Mouse (Mus musculus) hindbrain, postnatal 0 days (tissue): Measurements from ENCODE around the gene Sod3. TPM values are rescaled to one million over a fixed set of nuclear protein-coding genes. Genes with fewer than 3 reads are reported as not detected.

Source experiments
- ATAC-seq: fragments of 200-750 bp; cut with Nextera tagmentation; 2 replicates; pipeline ENCODE4 v1.8.0; 2017; ENCODE audit warnings: mild to moderate bottlenecking, moderate TSS enrichment, moderate library complexity
- DNase-seq: peaks from one replicate; pipeline ENCODE4 v3.0.0-alpha.2; 2015; ENCODE audit warnings: low spot score
- H3K27ac ChIP-seq: fragments of 300-500 bp; sonication (generic); 2 replicates; pipeline ENCODE4 v1.5.1; 2014; ENCODE audit warnings: mild to moderate bottlenecking
- H3K27me3 ChIP-seq: fragments of 300-500 bp; sonication (generic); 2 replicates; pipeline ENCODE4 v1.6.1; 2014; ENCODE audit warnings: low read length, mixed read lengths; ENCODE audit not compliant: insufficient read depth
- H3K36me3 ChIP-seq: fragments of 300-500 bp; sonication (generic); 2 replicates; pipeline ENCODE4 v1.6.1; 2014; ENCODE audit warnings: low read length, mixed read lengths; ENCODE audit not compliant: insufficient read depth
- H3K4me1 ChIP-seq: fragments of 300-500 bp; sonication (generic); 2 replicates; pipeline ENCODE4 v1.6.1; 2014; ENCODE audit warnings: antibody characterized with exemption, low read length, mixed read lengths; ENCODE audit not compliant: insufficient read depth
- H3K4me2 ChIP-seq: fragments of 300-500 bp; sonication (generic); 2 replicates; pipeline ENCODE4 v1.6.1; 2014; ENCODE audit warnings: low read depth, mild to moderate bottlenecking, low read length, moderate library complexity, mixed read lengths
- H3K4me3 ChIP-seq: fragments of 300-500 bp; sonication (generic); 2 replicates; pipeline ENCODE4 v1.5.1; 2014; ENCODE audit warnings: low read length
- H3K9ac ChIP-seq: fragments of 300-500 bp; sonication (generic); replicated peaks from 2 replicates; pipeline ENCODE4 v1.6.1; 2014; ENCODE audit warnings: mild to moderate bottlenecking, low read length, moderate library complexity, mixed read lengths
- H3K9me3 ChIP-seq: fragments of 300-500 bp; sonication (generic); 2 replicates; pipeline ENCODE4 v1.6.1; 2016; ENCODE audit warnings: low read length, mixed read lengths
- CTCF ChIP-seq: IDR thresholded peaks from 2 replicates; pipeline ENCODE4 v1.5.1; 2016; ENCODE audit warnings: antibody characterized with exemption, control low read depth, low read depth
- WGBS: fragments of 180-500 bp; shearing (Covaris S2); extraction: QIAGEN DNeasy Blood & Tissue Kit; methylation state at CpG from one replicate; pipeline ENCODE4 v1.1.7; 2014; 5-methylcytosine and 5-hydroxymethylcytosine counted together
- polyA plus RNA-seq: library from polyadenylated mRNA; unstranded; fragments of >200 nt; fragmentation: Nextera tagmentation; extraction: Ambion mirVana; gene quantifications from 2 replicates; pipeline ENCODE4 v1.2.1, GENCODE M21; 2015
- total RNA-seq: library from RNA; depleted of rRNA; stranded (reverse); fragments of >200 nt; gene quantifications from 2 replicates; pipeline ENCODE4 v1.2.3, GENCODE M21; 2014

The Sod3 gene
- total and polyA plus RNA-seq, 2 experiments from 2014 or later, result 3.6 to 6.5 TPM

DNA sequence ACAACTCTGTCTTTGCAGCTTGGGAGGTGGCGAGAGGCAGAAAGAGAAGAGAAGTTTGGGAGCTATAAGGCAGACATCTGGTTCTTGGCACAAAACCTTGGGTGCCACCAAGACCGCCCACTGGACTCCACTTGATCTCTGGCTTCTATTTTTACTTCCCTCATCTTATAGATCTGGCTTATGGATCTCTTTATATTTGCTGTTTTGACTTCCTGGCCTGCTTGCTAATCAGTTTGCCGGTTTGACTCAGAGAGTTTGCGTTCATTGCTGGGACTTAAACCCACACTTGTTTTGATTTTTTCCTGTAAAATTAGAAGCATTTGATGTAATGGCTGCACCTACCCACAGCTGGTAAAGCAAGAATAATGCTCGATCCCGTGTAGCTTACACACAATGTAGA, 7.3 kb downstream of the Sod3 start:
- H3K4me1 ChIP-seq, result no peaks in the 10 kb centered on the region; the same call in 1 of the 2 replicates
- H3K27me3 ChIP-seq, result no peaks in the 10 kb centered on the region
- no peaks in the 10 kb centered on the region for H3K9me3 ChIP-seq
- no peak overlapping the region for H3K4me2 ChIP-seq
- H3K9ac ChIP-seq, result no peak overlapping the region
- no peak overlapping the region for H3K27ac ChIP-seq
- WGBS, result 91% methylated on average over 6 of the region's 6 CpGs
- H3K36me3 ChIP-seq, result no peaks in the 10 kb centered on the region
- TF ChIP-seq CTCF, result no peak
- DNase-seq (no peak), ATAC-seq (no peak)
- no peak overlapping the region for H3K4me3 ChIP-seq

GRCm38 (mm10) chr5:52375847-52376246, 12.3 kb downstream of the Sod3 start:
- Histone ChIP-seq H3K27ac (no peak overlapping the region), H3K36me3 (no peaks in the 10 kb centered on the region), H3K4me3 (no peak overlapping the region), H3K9ac (no peak overlapping the region), H3K9me3 (no peaks in the 10 kb centered on the region), H3K4me2 (no peak overlapping the region), H3K4me1 (no peaks in the 10 kb centered on the region), H3K27me3 (no peaks in the 10 kb centered on the region)
- no peak for TF ChIP-seq CTCF
- ATAC-seq (no peak), DNase-seq (no peak)
- 70% methylated on average over 9 of the region's 9 CpGs for WGBS

DNA sequence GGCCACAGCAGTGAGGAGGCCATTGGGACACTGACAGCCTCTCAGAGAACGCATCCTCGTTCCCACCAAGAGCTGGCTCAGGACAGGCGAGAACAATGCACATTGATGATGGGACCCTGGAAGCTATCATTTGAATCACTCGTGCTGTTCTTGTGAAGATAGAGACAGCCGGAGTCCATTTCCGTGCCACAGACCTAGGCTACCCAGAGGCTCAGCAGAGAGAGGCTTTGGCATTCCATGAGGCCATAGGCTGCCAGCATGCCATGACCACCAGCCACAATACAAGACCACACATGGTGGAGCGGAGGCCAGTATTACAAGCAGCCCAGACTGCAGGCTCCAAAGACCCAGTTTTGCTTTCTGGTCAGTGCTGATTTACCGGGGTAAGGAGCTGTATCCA, 19.2 kb downstream of the Sod3 start:
- Histone ChIP-seq H3K4me2 (no peak overlapping the region), H3K27ac (no peak overlapping the region), H3K9me3 (no peaks in the 10 kb centered on the region), H3K9ac (no peak overlapping the region), H3K4me1 (no peaks in the 10 kb centered on the region), H3K27me3 (no peaks in the 10 kb centered on the region), H3K36me3 (no peaks in the 10 kb centered on the region), H3K4me3 (no peak overlapping the region)
- DNase-seq (no peak), ATAC-seq (peak; percentile 39; the same call in 1 of the 2 replicates)
- TF ChIP-seq CTCF, result no peak
- 51% methylated on average over 8 of the region's 8 CpGs for WGBS

GRCm38 (mm10) chr5:52383748-52384147, 20.2 kb downstream of the Sod3 start:
- 87% methylated on average over 5 of the region's 5 CpGs for WGBS

DNA sequence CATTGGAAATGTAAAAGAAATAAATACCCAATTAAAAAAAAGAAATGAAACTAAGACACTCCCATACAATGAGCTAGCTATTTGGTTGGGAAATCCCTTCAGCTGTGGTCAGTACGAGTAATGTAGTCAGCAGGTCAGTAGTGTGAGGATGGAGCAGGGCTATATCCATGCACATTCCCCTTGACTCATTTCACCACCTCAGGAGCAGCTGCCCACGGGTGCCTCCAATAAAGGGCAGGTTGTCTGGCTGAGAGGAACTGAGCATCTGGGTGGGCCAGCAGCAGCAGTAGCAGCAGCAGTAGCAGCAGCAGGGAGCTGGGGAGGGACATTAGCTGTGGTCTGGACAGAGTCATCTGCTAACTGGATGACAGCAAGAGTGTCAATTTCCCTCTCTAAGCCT, 22.4 kb downstream of the Sod3 start:
- no peaks in the 10 kb centered on the region for H3K4me1 ChIP-seq
- no peak overlapping the region for H3K9ac ChIP-seq
- no peaks in the 10 kb centered on the region for H3K9me3 ChIP-seq
- ATAC-seq (no peak), DNase-seq (no peak)
- TF ChIP-seq CTCF, result no peak
- H3K4me3 ChIP-seq, result no peak overlapping the region
- H3K36me3 ChIP-seq, result peaks cover 3% of the 10 kb centered on the region; the same call in 1 of the 2 replicates
- H3K4me2 ChIP-seq, result no peak overlapping the region
- H3K27ac ChIP-seq, result no peak overlapping the region
- WGBS, result 85% methylated on average over 2 of the region's 2 CpGs
- no peaks in the 10 kb centered on the region for H3K27me3 ChIP-seq

More at GRCm38 (mm10) chr5:52383748-52384147, 20.2 kb downstream of the Sod3 start:
- TF ChIP-seq CTCF, result no peak
- Histone ChIP-seq H3K9me3 (no peaks in the 10 kb centered on the region), H3K36me3 (no peaks in the 10 kb centered on the region), H3K27ac (no peak overlapping the region), H3K9ac (no peak overlapping the region), H3K4me2 (no peak overlapping the region), H3K4me1 (no peaks in the 10 kb centered on the region), H3K4me3 (no peak overlapping the region), H3K27me3 (no peaks in the 10 kb centered on the region)
- no peak for ATAC-seq
- DNase-seq, result no peak

- Histone ChIP-seq H3K27ac (no peak overlapping the region), H3K9me3 (no peaks in the 10 kb centered on the region), H3K4me3 (no peak overlapping the region), H3K36me3 (peaks cover 3% of the 10 kb centered on the region; the same call in 1 of the 2 replicates), H3K27me3 (no peaks in the 10 kb centered on the region), H3K4me1 (no peaks in the 10 kb centered on the region), H3K4me2 (no peak overlapping the region), H3K9ac (no peak overlapping the region)
- WGBS, result 72% methylated on average over 7 of the region's 7 CpGs
- no peak for TF ChIP-seq CTCF
- DNase-seq (no peak), ATAC-seq (no peak)
Measured at GRCm38 (mm10) chr5:52388092-52388749, 24.6 kb downstream of the Sod3 start.

DNA sequence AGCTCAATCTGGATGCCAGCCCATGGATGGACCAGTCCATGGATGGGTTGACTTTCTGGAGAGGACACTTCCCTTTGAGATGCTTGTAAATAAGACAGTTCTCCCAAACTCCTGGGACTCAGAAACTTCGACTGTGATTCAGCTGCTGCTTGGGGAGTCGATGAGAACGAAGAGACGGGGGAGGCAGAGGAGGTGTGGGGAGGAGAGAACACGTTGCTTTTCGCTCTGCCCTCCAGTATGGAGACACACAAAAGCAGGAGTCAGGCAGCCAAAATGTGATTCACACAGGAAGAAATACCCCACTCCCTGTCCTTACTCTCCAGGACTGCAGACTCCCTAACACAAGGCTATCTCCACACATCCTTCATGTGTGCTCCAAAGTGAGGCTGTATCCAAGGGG, 26.8 kb downstream of the Sod3 start:
- peaks cover 3% of the 10 kb centered on the region; the same call in 1 of the 2 replicates for H3K36me3 ChIP-seq
- TF ChIP-seq CTCF, result no peak
- no peak overlapping the region for H3K4me2 ChIP-seq
- ATAC-seq (no peak), DNase-seq (no peak)
- H3K4me3 ChIP-seq, result no peak overlapping the region
- no peaks in the 10 kb centered on the region for H3K4me1 ChIP-seq
- no peaks in the 10 kb centered on the region for H3K27me3 ChIP-seq
- no peak overlapping the region for H3K27ac ChIP-seq
- 95% methylated on average over 6 of the region's 6 CpGs for WGBS
- H3K9me3 ChIP-seq, result no peaks in the 10 kb centered on the region
- no peak overlapping the region for H3K9ac ChIP-seq
